Mouse (Mus musculus): ENCODE results near the gene Rnf11. TPM values are rescaled to one million over a fixed set of nuclear protein-coding genes. Genes with fewer than 3 reads are reported as not detected.

Gene Rnf11
- total and polyA plus RNA-seq, 2 experiments: 33.5 to 42.6 TPM

GRCm38 (mm10) chr4:109430854-109431253 lies 53.7 kb downstream of the Rnf11 start:
- H3K9ac ChIP-seq (ENCODE audit: low read depth, low read length): no peak overlapping the region
- peaks cover 8% of the 10 kb centered on the region; the same call in 1 of the 2 replicates for H3K4me1 ChIP-seq (ENCODE audit: control insufficient read depth, insufficient read depth, low read length)
- TF ChIP-seq CTCF (IDR thresholded peaks at IDR 0.05; ENCODE audit: low read depth, low read length) (peak; percentile 60), POLR2A (IDR thresholded peaks at IDR 0.05; ENCODE audit: extremely low read depth, insufficient read depth, low read length) (no peak)
- H3K79me2 ChIP-seq (ENCODE audit: control insufficient read depth, insufficient read depth, low read length): no peaks in the 10 kb centered on the region
- no peak for DNase-seq (ENCODE audit: extremely low read depth, low read depth, low spot score)
- WGBS: 66% methylated on average over 13 of the region's 13 CpGs
- H3K4me3 ChIP-seq (ENCODE audit: insufficient read depth, low read depth, low read length): no peak overlapping the region
- H3K27ac ChIP-seq (replicated peaks; ENCODE audit: insufficient read depth, low read depth, low read length): no peak overlapping the region
- no peaks in the 10 kb centered on the region for H3K36me3 ChIP-seq (ENCODE audit: control insufficient read depth, insufficient read depth, low read length)
- no peaks in the 10 kb centered on the region for H3K27me3 ChIP-seq (ENCODE audit: control insufficient read depth, insufficient read depth, low read length)

- DNase-seq (ENCODE audit: extremely low read depth, low read depth, low spot score): no peak
- Histone ChIP-seq H3K79me2 (ENCODE audit: control insufficient read depth, insufficient read depth, low read length) (no peaks in the 10 kb centered on the region), H3K9ac (ENCODE audit: low read depth, low read length) (no peak overlapping the region), H3K4me3 (ENCODE audit: insufficient read depth, low read depth, low read length) (no peak overlapping the region), H3K36me3 (ENCODE audit: control insufficient read depth, insufficient read depth, low read length) (no peaks in the 10 kb centered on the region), H3K27ac (replicated peaks; ENCODE audit: insufficient read depth, low read depth, low read length) (no peak overlapping the region), H3K4me1 (ENCODE audit: control insufficient read depth, insufficient read depth, low read length) (peaks cover 8% of the 10 kb centered on the region; the same call in 1 of the 2 replicates), H3K27me3 (ENCODE audit: control insufficient read depth, insufficient read depth, low read length) (no peaks in the 10 kb centered on the region)
- TF ChIP-seq CTCF (IDR thresholded peaks at IDR 0.05; ENCODE audit: low read depth, low read length): no peak
- TF ChIP-seq POLR2A (IDR thresholded peaks at IDR 0.05; ENCODE audit: extremely low read depth, insufficient read depth, low read length): no peak
- WGBS: 96% methylated on average over 7 of the region's 7 CpGs
Measured at GRCm38 (mm10) chr4:109430250-109430649, 54.3 kb downstream of the Rnf11 start.

GRCm38 (mm10) chr4:109427058-109427457 lies 57.5 kb downstream of the Rnf11 start:
- no peak for DNase-seq (ENCODE audit: extremely low read depth, low read depth, low spot score)
- Histone ChIP-seq H3K36me3 (ENCODE audit: control insufficient read depth, insufficient read depth, low read length) (no peaks in the 10 kb centered on the region), H3K79me2 (ENCODE audit: control insufficient read depth, insufficient read depth, low read length) (no peaks in the 10 kb centered on the region), H3K4me1 (ENCODE audit: control insufficient read depth, insufficient read depth, low read length) (no peaks in the 10 kb centered on the region), H3K9ac (ENCODE audit: low read depth, low read length) (no peak overlapping the region), H3K27me3 (ENCODE audit: control insufficient read depth, insufficient read depth, low read length) (no peaks in the 10 kb centered on the region), H3K4me3 (ENCODE audit: insufficient read depth, low read depth, low read length) (no peak overlapping the region), H3K27ac (replicated peaks; ENCODE audit: insufficient read depth, low read depth, low read length) (no peak overlapping the region)
- TF ChIP-seq CTCF (IDR thresholded peaks at IDR 0.05; ENCODE audit: low read depth, low read length) (no peak), POLR2A (IDR thresholded peaks at IDR 0.05; ENCODE audit: extremely low read depth, insufficient read depth, low read length) (no peak)
- WGBS: 74% methylated on average over 1 of the region's 1 CpGs

GRCm38 (mm10) chr4:109423438-109423837 lies 61.1 kb downstream of the Rnf11 start:
- TF ChIP-seq POLR2A (IDR thresholded peaks at IDR 0.05; ENCODE audit: extremely low read depth, insufficient read depth, low read length): no peak
- no peaks in the 10 kb centered on the region for H3K36me3 ChIP-seq (ENCODE audit: control insufficient read depth, insufficient read depth, low read length)
- WGBS: 67% methylated on average over 2 of the region's 2 CpGs
- H3K9ac ChIP-seq (ENCODE audit: low read depth, low read length): no peak overlapping the region
- H3K79me2 ChIP-seq (ENCODE audit: control insufficient read depth, insufficient read depth, low read length): no peaks in the 10 kb centered on the region
- no peaks in the 10 kb centered on the region; the same call in 1 of the 2 replicates for H3K4me1 ChIP-seq (ENCODE audit: control insufficient read depth, insufficient read depth, low read length)
- no peak overlapping the region for H3K4me3 ChIP-seq (ENCODE audit: insufficient read depth, low read depth, low read length)
- no peak overlapping the region for H3K27ac ChIP-seq (replicated peaks; ENCODE audit: insufficient read depth, low read depth, low read length)
- H3K27me3 ChIP-seq (ENCODE audit: control insufficient read depth, insufficient read depth, low read length): no peaks in the 10 kb centered on the region
- no peak for DNase-seq (ENCODE audit: extremely low read depth, low read depth, low spot score)

GRCm38 (mm10) chr4:109422436-109422835 lies 62.1 kb downstream of the Rnf11 start:
- Histone ChIP-seq H3K27me3 (ENCODE audit: control insufficient read depth, insufficient read depth, low read length) (no peaks in the 10 kb centered on the region), H3K27ac (replicated peaks; ENCODE audit: insufficient read depth, low read depth, low read length) (no peak overlapping the region), H3K36me3 (ENCODE audit: control insufficient read depth, insufficient read depth, low read length) (no peaks in the 10 kb centered on the region), H3K79me2 (ENCODE audit: control insufficient read depth, insufficient read depth, low read length) (no peaks in the 10 kb centered on the region), H3K4me1 (ENCODE audit: control insufficient read depth, insufficient read depth, low read length) (no peaks in the 10 kb centered on the region; the same call in 1 of the 2 replicates), H3K9ac (ENCODE audit: low read depth, low read length) (no peak overlapping the region), H3K4me3 (ENCODE audit: insufficient read depth, low read depth, low read length) (no peak overlapping the region)
- 90% methylated on average over 6 of the region's 6 CpGs for WGBS
- DNase-seq (ENCODE audit: extremely low read depth, low read depth, low spot score): no peak
- no peak for TF ChIP-seq POLR2A (IDR thresholded peaks at IDR 0.05; ENCODE audit: extremely low read depth, insufficient read depth, low read length)

GRCm38 (mm10) chr4:109421608-109422007 lies 62.9 kb downstream of the Rnf11 start:
- no peaks in the 10 kb centered on the region; the same call in 1 of the 2 replicates for H3K4me1 ChIP-seq (ENCODE audit: control insufficient read depth, insufficient read depth, low read length)
- DNase-seq (ENCODE audit: extremely low read depth, low read depth, low spot score): no peak
- H3K79me2 ChIP-seq (ENCODE audit: control insufficient read depth, insufficient read depth, low read length): no peaks in the 10 kb centered on the region
- no peak overlapping the region for H3K4me3 ChIP-seq (ENCODE audit: insufficient read depth, low read depth, low read length)
- TF ChIP-seq POLR2A (IDR thresholded peaks at IDR 0.05; ENCODE audit: extremely low read depth, insufficient read depth, low read length) (no peak), CTCF (IDR thresholded peaks at IDR 0.05; ENCODE audit: low read depth, low read length) (no peak)
- 90% methylated on average over 7 of the region's 7 CpGs for WGBS
- no peaks in the 10 kb centered on the region for H3K27me3 ChIP-seq (ENCODE audit: control insufficient read depth, insufficient read depth, low read length)
- H3K27ac ChIP-seq (replicated peaks; ENCODE audit: insufficient read depth, low read depth, low read length): no peak overlapping the region
- no peak overlapping the region for H3K9ac ChIP-seq (ENCODE audit: low read depth, low read length)
- H3K36me3 ChIP-seq (ENCODE audit: control insufficient read depth, insufficient read depth, low read length): no peaks in the 10 kb centered on the region

Measured in liver, adult 2 months (tissue).